Mouse (Mus musculus): ENCODE measurements around the gene Sh3tc1. TPM values are rescaled to one million over a fixed set of nuclear protein-coding genes. Genes with fewer than 3 reads are reported as not detected.

The Sh3tc1 gene
- polyA plus RNA-seq (2012; rRNA removed) = 4.4 and 5.2 TPM in 2 replicates

- no peaks in the 10 kb centered on the region for H3K27me3 ChIP-seq (ENCODE audit: control insufficient read depth, insufficient read depth, low read length)
Observed at GRCm38 (mm10) chr5:35739536-35740278, at the start of gene Sh3tc1. Gene Sh3tc1 (minus strand): TSS chr5:35739987.

GRCm38 (mm10) chr5:35788719-35789118 is 48.9 kb upstream of the Sh3tc1 start:
- Histone ChIP-seq H3K27ac (ENCODE audit: control insufficient read depth, insufficient read depth, low read length) (no peak overlapping the region), H3K36me3 (ENCODE audit: control insufficient read depth, insufficient read depth, low read length) (no peaks in the 10 kb centered on the region), H3K4me1 (replicated peaks; ENCODE audit: control insufficient read depth, insufficient read depth, low read length) (peaks cover 13% of the 10 kb centered on the region), H3K27me3 (ENCODE audit: control insufficient read depth, insufficient read depth, low read length) (no peaks in the 10 kb centered on the region), H3K4me3 (ENCODE audit: control insufficient read depth, insufficient read depth, low read length) (no peak overlapping the region)
- DNase-seq = no peak
- WGBS = 88% methylated on average over 6 of the region's 6 CpGs
- no peak for TF ChIP-seq CTCF (IDR thresholded peaks at IDR 0.05; ENCODE audit: borderline replicate concordance, control insufficient read depth, extremely low read depth, insufficient read depth, low read length, poor library complexity)
- TF ChIP-seq POLR2A (IDR thresholded peaks at IDR 0.05; ENCODE audit: control insufficient read depth, extremely low read depth, insufficient read depth, low read length, poor library complexity) = no peak

More at GRCm38 (mm10) chr5:35739536-35740278, at the start of gene Sh3tc1:
- H3K4me3 ChIP-seq (ENCODE audit: control insufficient read depth, insufficient read depth, low read length) = no peak within 1 kb of the TSS
- no peaks in the 10 kb centered on the region for H3K36me3 ChIP-seq (ENCODE audit: control insufficient read depth, insufficient read depth, low read length)
- no peak within 1 kb of the TSS for H3K27ac ChIP-seq (ENCODE audit: control insufficient read depth, insufficient read depth, low read length)
- no peak for TF ChIP-seq CTCF (IDR thresholded peaks at IDR 0.05; ENCODE audit: borderline replicate concordance, control insufficient read depth, extremely low read depth, insufficient read depth, low read length, poor library complexity)
- TF ChIP-seq POLR2A (IDR thresholded peaks at IDR 0.05; ENCODE audit: control insufficient read depth, extremely low read depth, insufficient read depth, low read length, poor library complexity) = no peak
- no peak for DNase-seq
- WGBS = 81% methylated on average over 10 of the region's 10 CpGs
- peaks cover 6% of the 10 kb centered on the region for H3K4me1 ChIP-seq (replicated peaks; ENCODE audit: control insufficient read depth, insufficient read depth, low read length)

GRCm38 (mm10) chr5:35787847-35788246 is 48.1 kb upstream of the Sh3tc1 start:
- Histone ChIP-seq H3K36me3 (ENCODE audit: control insufficient read depth, insufficient read depth, low read length) (no peaks in the 10 kb centered on the region), H3K27ac (ENCODE audit: control insufficient read depth, insufficient read depth, low read length) (no peak overlapping the region), H3K4me1 (replicated peaks; ENCODE audit: control insufficient read depth, insufficient read depth, low read length) (peaks cover 13% of the 10 kb centered on the region), H3K27me3 (ENCODE audit: control insufficient read depth, insufficient read depth, low read length) (no peaks in the 10 kb centered on the region), H3K4me3 (ENCODE audit: control insufficient read depth, insufficient read depth, low read length) (no peak overlapping the region)
- DNase-seq = no peak
- WGBS = 96% methylated on average over 12 of the region's 12 CpGs
- no peak for TF ChIP-seq CTCF (IDR thresholded peaks at IDR 0.05; ENCODE audit: borderline replicate concordance, control insufficient read depth, extremely low read depth, insufficient read depth, low read length, poor library complexity)
- TF ChIP-seq POLR2A (IDR thresholded peaks at IDR 0.05; ENCODE audit: control insufficient read depth, extremely low read depth, insufficient read depth, low read length, poor library complexity) = no peak

- H3K27me3 ChIP-seq (ENCODE audit: control insufficient read depth, insufficient read depth, low read length) = no peaks in the 10 kb centered on the region
- no peak overlapping the region for H3K4me3 ChIP-seq (ENCODE audit: control insufficient read depth, insufficient read depth, low read length)
- no peaks in the 10 kb centered on the region for H3K36me3 ChIP-seq (ENCODE audit: control insufficient read depth, insufficient read depth, low read length)
- WGBS = 29% methylated on average over 7 of the region's 7 CpGs
- TF ChIP-seq POLR2A (IDR thresholded peaks at IDR 0.05; ENCODE audit: control insufficient read depth, extremely low read depth, insufficient read depth, low read length, poor library complexity) (no peak), CTCF (IDR thresholded peaks at IDR 0.05; ENCODE audit: borderline replicate concordance, control insufficient read depth, extremely low read depth, insufficient read depth, low read length, poor library complexity) (no peak)
- no peak for DNase-seq
- H3K27ac ChIP-seq (ENCODE audit: control insufficient read depth, insufficient read depth, low read length) = no peak overlapping the region
- peaks cover 13% of the 10 kb centered on the region for H3K4me1 ChIP-seq (replicated peaks; ENCODE audit: control insufficient read depth, insufficient read depth, low read length)
Observed at GRCm38 (mm10) chr5:35785853-35786252, 46.1 kb upstream of the Sh3tc1 start.

GRCm38 (mm10) chr5:35782648-35783180 is 42.9 kb upstream of the Sh3tc1 start:
- 81% methylated on average over 10 of the region's 10 CpGs for WGBS
- H3K4me3 ChIP-seq (ENCODE audit: control insufficient read depth, insufficient read depth, low read length) = no peak overlapping the region
- no peak for TF ChIP-seq CTCF (IDR thresholded peaks at IDR 0.05; ENCODE audit: borderline replicate concordance, control insufficient read depth, extremely low read depth, insufficient read depth, low read length, poor library complexity)
- TF ChIP-seq POLR2A (IDR thresholded peaks at IDR 0.05; ENCODE audit: control insufficient read depth, extremely low read depth, insufficient read depth, low read length, poor library complexity) = no peak
- DNase-seq = no peak
- no peak overlapping the region for H3K27ac ChIP-seq (ENCODE audit: control insufficient read depth, insufficient read depth, low read length)
- H3K4me1 ChIP-seq (replicated peaks; ENCODE audit: control insufficient read depth, insufficient read depth, low read length) = peaks cover 4% of the 10 kb centered on the region; the same call in 1 of the 2 replicates
- H3K36me3 ChIP-seq (ENCODE audit: control insufficient read depth, insufficient read depth, low read length) = no peaks in the 10 kb centered on the region
- H3K27me3 ChIP-seq (ENCODE audit: control insufficient read depth, insufficient read depth, low read length) = no peaks in the 10 kb centered on the region

GRCm38 (mm10) chr5:35781116-35781515 is 41.3 kb upstream of the Sh3tc1 start:
- no peak for DNase-seq
- Histone ChIP-seq H3K4me3 (ENCODE audit: control insufficient read depth, insufficient read depth, low read length) (no peak overlapping the region), H3K36me3 (ENCODE audit: control insufficient read depth, insufficient read depth, low read length) (no peaks in the 10 kb centered on the region), H3K27ac (ENCODE audit: control insufficient read depth, insufficient read depth, low read length) (no peak overlapping the region), H3K27me3 (ENCODE audit: control insufficient read depth, insufficient read depth, low read length) (no peaks in the 10 kb centered on the region), H3K4me1 (replicated peaks; ENCODE audit: control insufficient read depth, insufficient read depth, low read length) (peaks cover 4% of the 10 kb centered on the region; the same call in 1 of the 2 replicates)
- no peak for TF ChIP-seq POLR2A (IDR thresholded peaks at IDR 0.05; ENCODE audit: control insufficient read depth, extremely low read depth, insufficient read depth, low read length, poor library complexity)
- no peak for TF ChIP-seq CTCF (IDR thresholded peaks at IDR 0.05; ENCODE audit: borderline replicate concordance, control insufficient read depth, extremely low read depth, insufficient read depth, low read length, poor library complexity)
- 86% methylated on average over 3 of the region's 3 CpGs for WGBS
